Mouse (Mus musculus): ENCODE results near the gene Ppil3. TPM values are rescaled to one million over a fixed set of nuclear protein-coding genes. Genes with fewer than 3 reads are reported as not detected.
A peak's percentile ranks its signal among the peaks of the same experiment; 100 is the strongest.

Gene Ppil3
- 57.4 and 62.5 TPM in 2 replicates for polyA plus RNA-seq (2016; fragmentation: Nextera tagmentation; extraction: Ambion mirVana)

- peak; percentile 87 for DNase-seq (ENCODE audit: low spot score)
- Histone ChIP-seq H3K9me3 (replicated peaks) (no peaks in the 10 kb centered on the region), H3K4me1 (peaks cover 28% of the 10 kb centered on the region), H3K27me3 (ENCODE audit: low read depth, poor library complexity, severe bottlenecking) (no peaks in the 10 kb centered on the region), H3K36me3 (peaks cover 59% of the 10 kb centered on the region), H3K4me3 (peak within 1 kb of the TSS; percentile 77), H3K27ac (replicated peaks) (peak within 1 kb of the TSS; percentile 91)
- WGBS, result under 1% methylated on average over 33 of the region's 33 CpGs
Measured at GRCm38 (mm10) chr1:58445143-58445722, at the start of gene Ppil3, which contains the start of gene Nif3l1. Ppil3 (minus strand) TSS chr1:58445486. Nif3l1 (plus strand) TSS chr1:58445151.

GRCm38 (mm10) chr1:58482647-58483046 is 37.4 kb upstream of the Ppil3 start:
- Histone ChIP-seq H3K27me3 (ENCODE audit: low read depth, poor library complexity, severe bottlenecking) (no peaks in the 10 kb centered on the region), H3K4me3 (no peak overlapping the region), H3K9me3 (replicated peaks) (no peaks in the 10 kb centered on the region), H3K27ac (replicated peaks) (no peak overlapping the region), H3K4me1 (no peaks in the 10 kb centered on the region), H3K36me3 (peaks cover 98% of the 10 kb centered on the region)
- 95% methylated on average over 4 of the region's 4 CpGs for WGBS
- DNase-seq (ENCODE audit: low spot score), result no peak

GRCm38 (mm10) chr1:58475662-58476061 is 30.4 kb upstream of the Ppil3 start:
- Histone ChIP-seq H3K4me3 (no peak overlapping the region), H3K9me3 (replicated peaks) (no peaks in the 10 kb centered on the region), H3K36me3 (peaks cover 97% of the 10 kb centered on the region), H3K27ac (replicated peaks) (no peak overlapping the region), H3K27me3 (ENCODE audit: low read depth, poor library complexity, severe bottlenecking) (no peaks in the 10 kb centered on the region), H3K4me1 (no peaks in the 10 kb centered on the region)
- 95% methylated on average over 8 of the region's 8 CpGs for WGBS
- no peak for DNase-seq (ENCODE audit: low spot score)

GRCm38 (mm10) chr1:58465561-58465960 is 20.3 kb upstream of the Ppil3 start:
- no peak overlapping the region for H3K27ac ChIP-seq (replicated peaks)
- no peak overlapping the region for H3K4me3 ChIP-seq
- no peaks in the 10 kb centered on the region for H3K9me3 ChIP-seq (replicated peaks)
- DNase-seq (ENCODE audit: low spot score), result no peak
- H3K27me3 ChIP-seq (ENCODE audit: low read depth, poor library complexity, severe bottlenecking), result no peaks in the 10 kb centered on the region
- peaks cover 98% of the 10 kb centered on the region for H3K36me3 ChIP-seq
- H3K4me1 ChIP-seq, result no peaks in the 10 kb centered on the region
- WGBS, result 95% methylated on average over 4 of the region's 4 CpGs

- 94% methylated on average over 4 of the region's 4 CpGs for WGBS
- H3K36me3 ChIP-seq, result peaks cover 98% of the 10 kb centered on the region
- H3K9me3 ChIP-seq (replicated peaks), result no peaks in the 10 kb centered on the region
- H3K27ac ChIP-seq (replicated peaks), result no peak overlapping the region
- H3K4me3 ChIP-seq, result no peak overlapping the region
- DNase-seq (ENCODE audit: low spot score), result no peak
- H3K27me3 ChIP-seq (ENCODE audit: low read depth, poor library complexity, severe bottlenecking), result no peaks in the 10 kb centered on the region
- no peaks in the 10 kb centered on the region for H3K4me1 ChIP-seq
Measured at GRCm38 (mm10) chr1:58465042-58465441, 19.8 kb upstream of the Ppil3 start.

GRCm38 (mm10) chr1:58463935-58464334 is 18.6 kb upstream of the Ppil3 start:
- 94% methylated on average over 2 of the region's 2 CpGs for WGBS
- peaks cover 98% of the 10 kb centered on the region for H3K36me3 ChIP-seq
- H3K4me3 ChIP-seq, result no peak overlapping the region
- no peak overlapping the region for H3K27ac ChIP-seq (replicated peaks)
- no peaks in the 10 kb centered on the region for H3K4me1 ChIP-seq
- no peaks in the 10 kb centered on the region for H3K27me3 ChIP-seq (ENCODE audit: low read depth, poor library complexity, severe bottlenecking)
- DNase-seq (ENCODE audit: low spot score), result no peak
- no peaks in the 10 kb centered on the region for H3K9me3 ChIP-seq (replicated peaks)

GRCm38 (mm10) chr1:58460566-58460965 is 15.3 kb upstream of the Ppil3 start:
- 93% methylated on average over 3 of the region's 3 CpGs for WGBS
- DNase-seq (ENCODE audit: low spot score), result no peak
- no peaks in the 10 kb centered on the region for H3K9me3 ChIP-seq (replicated peaks)
- H3K27ac ChIP-seq (replicated peaks), result no peak overlapping the region
- H3K4me1 ChIP-seq, result no peaks in the 10 kb centered on the region
- H3K4me3 ChIP-seq, result no peak overlapping the region
- peaks cover 99% of the 10 kb centered on the region for H3K36me3 ChIP-seq
- no peaks in the 10 kb centered on the region for H3K27me3 ChIP-seq (ENCODE audit: low read depth, poor library complexity, severe bottlenecking)

GRCm38 (mm10) chr1:58458867-58459266 is 13.6 kb upstream of the Ppil3 start:
- H3K9me3 ChIP-seq (replicated peaks), result no peaks in the 10 kb centered on the region
- DNase-seq (ENCODE audit: low spot score), result no peak
- H3K4me1 ChIP-seq, result no peaks in the 10 kb centered on the region
- no peak overlapping the region for H3K27ac ChIP-seq (replicated peaks)
- peaks cover 99% of the 10 kb centered on the region for H3K36me3 ChIP-seq
- 93% methylated on average over 2 of the region's 2 CpGs for WGBS
- no peak overlapping the region for H3K4me3 ChIP-seq
- H3K27me3 ChIP-seq (ENCODE audit: low read depth, poor library complexity, severe bottlenecking), result no peaks in the 10 kb centered on the region

- DNase-seq (ENCODE audit: low spot score), result no peak
- no peaks in the 10 kb centered on the region for H3K9me3 ChIP-seq (replicated peaks)
- no peaks in the 10 kb centered on the region for H3K4me1 ChIP-seq
- H3K27me3 ChIP-seq (ENCODE audit: low read depth, poor library complexity, severe bottlenecking), result no peaks in the 10 kb centered on the region
- WGBS, result 94% methylated on average over 5 of the region's 5 CpGs
- no peak overlapping the region for H3K27ac ChIP-seq (replicated peaks)
- H3K4me3 ChIP-seq, result no peak overlapping the region
- H3K36me3 ChIP-seq, result peaks cover 99% of the 10 kb centered on the region
Measured at GRCm38 (mm10) chr1:58458175-58458574, 12.9 kb upstream of the Ppil3 start.

- Histone ChIP-seq H3K4me1 (no peaks in the 10 kb centered on the region), H3K36me3 (peaks cover 95% of the 10 kb centered on the region), H3K27me3 (ENCODE audit: low read depth, poor library complexity, severe bottlenecking) (no peaks in the 10 kb centered on the region), H3K4me3 (no peak overlapping the region), H3K9me3 (replicated peaks) (no peaks in the 10 kb centered on the region), H3K27ac (replicated peaks) (no peak overlapping the region)
- no peak for DNase-seq (ENCODE audit: low spot score)
- WGBS, result 92% methylated on average over 6 of the region's 6 CpGs
Measured at GRCm38 (mm10) chr1:58454316-58454715, 9.0 kb upstream of the Ppil3 start.

- 92% methylated on average over 7 of the region's 7 CpGs for WGBS
- Histone ChIP-seq H3K4me1 (peaks cover 28% of the 10 kb centered on the region), H3K4me3 (no peak overlapping the region), H3K27ac (replicated peaks) (no peak overlapping the region), H3K9me3 (replicated peaks) (no peaks in the 10 kb centered on the region), H3K36me3 (peaks cover 61% of the 10 kb centered on the region), H3K27me3 (ENCODE audit: low read depth, poor library complexity, severe bottlenecking) (no peaks in the 10 kb centered on the region)
- DNase-seq (ENCODE audit: low spot score), result no peak
Measured at GRCm38 (mm10) chr1:58448396-58448795, 3.1 kb upstream of the Ppil3 start.

GRCm38 (mm10) chr1:58447766-58448165 is 2.5 kb upstream of the Ppil3 start:
- Histone ChIP-seq H3K4me3 (no peak overlapping the region), H3K36me3 (peaks cover 58% of the 10 kb centered on the region)
- 96% methylated on average over 7 of the region's 7 CpGs for WGBS

GRCm38 (mm10) chr1:58445861-58446260 is 575 bp upstream of the Ppil3 start:
- Histone ChIP-seq H3K27ac (replicated peaks) (peak overlapping the region; percentile 91), H3K4me3 (peak overlapping the region; percentile 77), H3K9me3 (replicated peaks) (no peaks in the 10 kb centered on the region), H3K27me3 (ENCODE audit: low read depth, poor library complexity, severe bottlenecking) (no peaks in the 10 kb centered on the region), H3K36me3 (peaks cover 59% of the 10 kb centered on the region), H3K4me1 (peaks cover 28% of the 10 kb centered on the region)
- no peak for DNase-seq (ENCODE audit: low spot score)
- WGBS, result 16% methylated on average over 11 of the region's 11 CpGs

More at GRCm38 (mm10) chr1:58447766-58448165, 2.5 kb upstream of the Ppil3 start:
- H3K9me3 ChIP-seq (replicated peaks), result no peaks in the 10 kb centered on the region
- H3K27ac ChIP-seq (replicated peaks), result no peak overlapping the region
- no peak for DNase-seq (ENCODE audit: low spot score)
- H3K4me1 ChIP-seq, result peaks cover 28% of the 10 kb centered on the region
- H3K27me3 ChIP-seq (ENCODE audit: low read depth, poor library complexity, severe bottlenecking), result no peaks in the 10 kb centered on the region

All from midbrain, embryonic 10.5 days (tissue).